Mouse (Mus musculus): ENCODE measurements around the gene P4ha3.

P4ha3 gene

DNA sequence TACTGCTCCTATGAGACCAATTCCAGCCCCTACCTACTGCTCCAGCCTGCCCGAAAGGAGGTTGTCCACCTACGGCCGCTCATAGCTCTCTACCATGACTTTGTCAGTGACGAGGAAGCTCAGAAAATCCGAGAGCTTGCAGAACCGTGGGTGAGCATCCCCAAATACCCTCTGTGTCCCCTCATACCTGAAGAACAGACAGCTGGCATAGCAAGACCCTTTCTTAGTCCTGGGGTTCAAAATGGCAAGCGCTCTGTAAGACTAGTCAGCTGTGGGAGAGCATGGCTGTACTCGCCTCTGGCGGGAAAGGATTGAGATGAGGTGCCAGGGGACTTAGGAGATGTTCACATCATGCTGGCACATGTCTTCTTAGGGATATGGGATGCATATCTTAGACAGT lies 20.6 kb downstream of the P4ha3 start:
- DNase-seq (ENCODE audit: low spot score) = no peak

DNA sequence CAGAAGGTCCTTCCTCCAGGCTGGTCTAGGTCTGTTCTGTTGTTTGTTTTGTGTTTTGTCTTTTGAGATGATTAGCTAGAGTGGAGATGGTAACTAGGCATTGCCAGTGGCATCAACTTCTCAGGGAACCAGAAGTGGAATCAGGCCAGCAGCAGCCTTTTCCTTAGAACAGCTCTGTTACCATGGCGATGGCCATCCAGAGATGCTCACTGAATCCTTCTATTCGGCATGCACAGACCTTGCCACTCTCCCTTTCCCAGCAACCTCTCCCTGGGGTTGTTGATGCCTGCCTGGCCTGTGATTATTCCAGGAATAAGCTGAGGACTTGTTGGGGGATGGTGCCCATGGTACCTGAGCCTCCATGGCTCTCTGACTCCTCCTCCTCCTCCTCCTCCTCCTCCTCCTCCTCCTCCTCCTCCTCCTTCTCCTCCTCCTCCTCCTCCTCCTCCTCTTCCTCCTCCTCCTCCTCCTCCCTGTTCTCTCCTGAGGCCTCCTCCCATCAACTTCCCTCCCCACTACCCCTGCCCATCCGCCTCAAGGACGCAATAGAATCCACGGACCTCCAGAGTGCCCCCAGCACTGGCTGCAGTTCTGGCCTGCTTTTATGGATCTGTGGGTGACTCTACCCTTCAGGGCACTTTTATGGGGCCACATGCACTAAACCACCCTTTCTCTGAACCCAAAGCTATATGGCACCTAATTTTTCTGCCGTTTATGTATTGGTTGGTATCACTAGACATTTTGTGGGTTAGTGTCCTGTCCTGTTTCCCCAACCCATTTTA lies 22.7 kb downstream of the P4ha3 start:
- peak; percentile 42 for DNase-seq (ENCODE audit: low spot score)

DNA sequence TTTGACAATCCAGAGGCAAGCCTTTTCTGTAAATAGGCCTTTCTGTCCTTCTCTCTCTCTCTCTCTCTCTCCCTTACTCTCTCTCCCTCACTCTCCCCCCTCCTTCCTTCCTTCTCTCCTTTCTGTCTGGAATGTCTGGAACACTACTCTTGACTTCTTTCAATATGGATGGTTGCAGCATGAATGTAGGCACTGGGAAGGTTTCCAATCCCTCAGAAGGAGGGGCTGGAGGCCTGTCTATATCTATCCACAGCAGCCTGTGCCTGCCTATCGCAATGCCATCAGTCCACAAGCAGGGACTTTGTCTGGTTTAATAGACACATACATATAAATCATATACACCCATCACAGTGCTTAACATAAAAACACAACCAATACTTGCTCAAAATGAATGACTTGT lies 23.9 kb downstream of the P4ha3 start:
- peak; percentile 42 for DNase-seq (ENCODE audit: low spot score)

DNA sequence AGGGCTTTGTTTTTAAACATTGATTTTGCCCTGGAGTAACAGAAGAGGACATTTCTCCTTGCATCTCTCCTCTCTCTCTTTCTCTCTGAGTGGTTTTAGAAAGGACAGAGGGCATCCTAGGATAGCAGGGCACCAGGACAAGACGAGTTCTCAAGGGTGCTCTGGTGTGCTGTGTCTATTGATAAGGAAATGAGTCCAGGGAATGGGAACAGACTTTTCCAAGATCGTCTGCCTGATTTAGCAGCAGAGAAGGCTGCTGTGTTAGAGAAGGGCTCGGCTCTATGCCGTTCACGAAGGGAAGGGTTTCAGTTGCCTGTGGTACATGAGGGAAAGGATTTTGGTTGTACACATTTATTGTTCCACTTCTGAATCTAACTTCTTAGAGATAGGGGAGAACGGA lies 24.4 kb downstream of the P4ha3 start:
- DNase-seq (ENCODE audit: low spot score) = peak; percentile 29

DNA sequence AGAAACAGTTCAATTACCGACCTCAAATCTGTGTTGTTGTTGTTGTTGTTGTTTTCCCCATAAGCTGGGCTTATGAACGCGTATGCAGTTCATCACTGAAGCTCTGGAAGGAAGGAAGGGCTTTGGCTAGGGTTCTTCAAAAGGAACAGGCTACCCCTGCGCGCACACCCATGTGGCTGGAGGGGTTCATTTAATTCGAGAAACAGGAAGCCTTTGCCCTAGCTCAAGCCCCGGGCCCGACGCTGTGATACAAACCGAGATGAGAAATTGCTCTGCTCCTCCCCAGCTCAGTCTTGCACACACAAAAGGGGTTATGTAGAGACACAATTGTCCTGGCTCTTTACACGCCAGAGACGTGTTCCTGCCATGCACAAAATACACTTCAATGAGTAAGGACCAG lies 25.0 kb downstream of the P4ha3 start:
- DNase-seq (ENCODE audit: low spot score) = no peak

DNA sequence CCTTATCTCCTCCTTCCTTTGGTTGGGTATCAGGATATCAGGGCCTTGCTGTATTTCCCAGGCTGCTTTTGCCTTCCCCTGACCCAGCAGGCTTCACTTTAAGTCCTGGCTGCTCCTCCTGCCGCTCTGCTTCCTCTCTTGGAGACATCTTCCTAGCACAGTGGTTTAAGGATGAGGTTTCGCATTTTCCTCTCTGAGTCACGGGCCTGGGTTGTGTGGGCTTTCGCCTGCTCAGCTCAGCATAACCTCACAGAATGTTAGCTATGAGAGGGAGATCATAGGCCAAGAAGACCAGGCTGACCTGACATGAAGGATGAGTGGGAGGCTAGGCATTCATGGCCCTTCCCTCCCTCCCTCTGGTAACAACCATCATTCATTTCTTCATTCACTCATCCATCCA lies 27.4 kb downstream of the P4ha3 start:
- DNase-seq (ENCODE audit: low spot score) = no peak

DNA sequence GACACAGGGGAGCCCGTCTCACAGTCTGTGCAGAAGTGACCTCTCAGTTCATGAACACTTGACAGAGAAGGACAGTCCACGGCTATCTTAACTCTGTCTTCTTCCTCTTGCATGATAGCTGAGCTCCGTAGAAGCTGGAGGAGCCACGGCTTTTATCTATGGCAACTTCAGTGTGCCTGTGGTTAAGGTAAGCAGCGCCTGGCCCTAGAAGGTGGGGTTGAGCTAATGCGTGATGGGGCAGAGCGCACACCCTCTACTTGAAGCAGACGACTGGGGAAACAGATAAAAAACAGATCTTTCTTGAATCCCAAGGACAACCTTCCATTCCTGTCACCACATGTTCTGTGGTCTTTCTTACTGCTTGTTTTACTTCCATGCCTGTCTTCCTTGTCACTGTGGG lies 31.6 kb downstream of the P4ha3 start:
- DNase-seq (ENCODE audit: low spot score) = no peak

DNA sequence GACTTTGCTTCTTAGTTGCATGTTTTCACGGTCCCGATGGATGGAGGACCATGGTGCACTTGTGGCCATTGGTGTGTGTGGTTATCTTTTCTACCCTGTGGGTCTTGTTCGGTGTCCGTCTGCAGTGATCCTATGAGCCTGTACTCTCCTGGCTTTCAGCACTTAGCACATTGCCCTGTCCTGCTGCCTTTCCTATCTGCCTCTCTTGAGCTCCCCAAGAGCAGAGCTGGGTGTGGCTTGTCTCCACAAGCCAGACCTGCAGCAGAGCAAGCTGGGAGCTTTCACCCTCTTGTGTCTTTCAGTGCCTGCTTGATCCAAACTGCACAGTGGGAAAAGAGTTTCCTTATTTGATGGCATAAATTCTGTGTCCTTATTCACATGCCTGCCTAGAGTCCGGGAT lies 32.2 kb downstream of the P4ha3 start:
- no peak for DNase-seq (ENCODE audit: low spot score)

DNA sequence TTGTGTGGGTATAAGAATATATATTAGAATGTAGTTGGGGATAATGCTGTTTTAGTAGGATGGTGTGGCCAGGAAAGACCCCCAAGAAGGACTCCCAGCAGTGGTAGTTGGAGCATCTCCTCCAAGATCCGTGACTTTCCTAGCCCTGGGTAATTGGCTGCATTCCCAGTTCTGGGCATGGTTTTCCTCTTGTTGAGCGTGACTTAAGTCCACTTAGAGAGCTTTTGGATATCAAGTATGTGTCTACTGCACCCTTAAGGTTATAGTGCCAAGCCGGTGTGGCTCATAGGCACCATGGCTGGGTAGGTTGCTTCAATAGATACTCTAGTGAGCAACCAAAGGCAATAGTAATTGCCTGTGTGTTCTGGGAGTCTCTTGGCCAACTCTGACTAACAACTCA lies 38.4 kb downstream of the P4ha3 start:
- DNase-seq (ENCODE audit: low spot score) = peak; percentile 17

DNA sequence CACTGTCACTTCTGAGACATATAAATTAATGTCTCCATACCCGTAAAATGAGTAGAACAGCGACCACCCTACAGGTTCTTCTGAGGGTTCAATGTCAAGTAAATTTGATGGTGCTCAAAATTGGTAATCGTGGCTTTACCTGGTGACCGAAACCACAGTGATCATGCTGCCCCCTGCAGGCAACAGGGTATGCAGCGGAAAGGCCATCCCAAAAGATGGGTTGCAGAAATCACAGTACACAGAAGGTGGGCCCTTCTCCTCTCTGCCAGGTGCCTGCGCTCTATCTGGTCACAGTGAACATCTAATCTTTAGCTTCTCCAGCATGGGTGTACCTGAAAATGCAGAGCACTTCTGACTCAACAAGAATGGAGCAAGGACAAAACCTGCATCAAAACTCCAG lies 40.2 kb downstream of the P4ha3 start:
- DNase-seq (ENCODE audit: low spot score) = peak; percentile 40

DNA sequence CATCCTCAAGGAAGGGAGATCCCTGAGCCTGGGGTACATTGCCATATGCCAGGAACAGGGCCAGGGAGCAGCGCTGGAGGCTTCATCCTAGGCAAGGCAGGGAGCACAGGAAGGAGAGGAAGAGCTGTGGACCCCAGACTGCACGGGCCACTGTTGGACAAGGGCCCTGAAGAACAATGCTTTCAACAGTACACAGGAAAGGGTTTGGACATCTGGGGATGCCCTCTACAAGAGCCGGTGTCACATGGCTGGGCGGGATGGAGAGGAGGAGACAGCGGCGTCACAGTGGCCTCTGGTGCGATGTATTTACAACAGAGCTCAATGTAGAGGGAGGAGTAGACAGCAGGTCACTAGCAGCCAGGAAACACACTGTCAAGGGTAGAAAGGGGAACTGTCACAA lies 42.2 kb downstream of the P4ha3 start:
- no peak for DNase-seq (ENCODE audit: low spot score)

DNA sequence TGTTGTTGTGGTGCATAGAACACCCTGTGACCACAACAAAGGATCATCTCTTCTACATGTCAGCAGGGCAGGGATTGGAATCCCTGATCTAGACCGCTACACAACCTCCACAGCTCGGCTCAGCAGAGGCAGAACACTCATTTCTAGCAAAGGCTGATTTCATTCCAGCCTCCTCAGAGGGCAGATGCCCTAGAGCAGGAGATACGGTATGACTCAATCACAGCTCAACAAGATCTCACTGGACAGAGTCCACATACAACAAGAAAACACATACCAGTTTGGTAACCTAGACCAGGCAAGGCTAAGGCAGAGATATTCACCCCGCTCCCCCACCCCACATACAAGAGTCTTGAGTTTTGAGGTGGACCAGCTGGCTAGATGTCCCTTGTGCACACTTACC lies 43.3 kb downstream of the P4ha3 start:
- no peak for DNase-seq (ENCODE audit: low spot score)

DNA sequence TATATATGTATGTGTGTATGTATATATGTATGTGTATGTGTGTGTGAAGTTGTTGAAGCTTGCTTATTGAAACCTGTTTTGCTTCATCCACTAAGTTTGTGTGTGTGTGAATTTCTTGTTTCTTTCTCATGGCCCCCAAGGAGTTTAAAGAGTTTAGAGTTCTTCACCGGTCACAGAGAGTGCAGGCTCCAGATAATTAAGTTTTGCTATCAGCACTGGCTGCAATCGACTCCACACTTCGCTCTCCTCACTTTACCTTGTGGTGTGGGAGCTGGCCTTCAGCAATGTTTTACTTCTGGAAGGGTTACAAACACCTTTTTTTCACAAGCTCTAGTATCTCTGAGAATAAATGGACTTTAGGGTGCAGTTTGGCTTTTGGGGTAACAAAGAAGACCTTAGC lies 45.9 kb downstream of the P4ha3 start:
- no peak for DNase-seq (ENCODE audit: low spot score)

DNA sequence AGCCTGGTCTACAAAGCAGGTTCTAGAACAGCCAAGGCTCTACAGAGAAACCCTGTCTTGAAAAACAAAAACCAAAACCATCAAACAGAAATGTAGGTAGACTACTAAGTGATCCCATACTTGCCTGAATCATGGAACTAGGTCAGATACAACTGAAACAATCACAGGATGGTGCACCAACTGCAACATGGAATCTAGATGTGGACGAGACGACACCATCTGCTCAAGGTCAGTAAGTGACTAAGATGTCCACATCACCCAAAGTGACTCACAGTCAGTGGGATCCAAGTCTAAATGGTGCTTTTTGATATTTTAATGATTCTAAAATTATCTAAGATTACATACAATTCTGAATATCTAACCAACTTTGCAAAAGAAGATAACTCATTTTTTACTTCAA lies 50.6 kb downstream of the P4ha3 start:
- DNase-seq (ENCODE audit: low spot score) = no peak

DNA sequence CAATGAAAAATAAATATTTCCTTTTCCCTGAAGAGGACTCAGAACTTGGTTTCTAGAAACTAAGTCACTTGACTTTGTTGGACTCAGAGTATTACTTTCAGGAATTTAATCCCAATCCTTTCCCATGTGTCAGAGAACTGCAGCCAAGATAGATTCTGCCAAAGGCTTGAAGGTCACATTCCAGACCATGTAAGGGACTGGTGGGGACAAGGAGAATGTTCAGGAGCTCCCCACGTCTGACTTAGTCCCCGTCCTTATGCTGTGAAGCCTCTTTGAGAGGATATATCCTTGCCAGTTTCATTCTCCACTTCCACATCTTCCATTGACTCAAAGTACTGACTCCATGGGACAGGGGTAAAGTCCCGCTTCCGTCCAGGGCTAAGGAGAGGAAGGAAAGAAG lies 69.7 kb downstream of the P4ha3 start:
- DNase-seq (ENCODE audit: low spot score) = no peak

DNA sequence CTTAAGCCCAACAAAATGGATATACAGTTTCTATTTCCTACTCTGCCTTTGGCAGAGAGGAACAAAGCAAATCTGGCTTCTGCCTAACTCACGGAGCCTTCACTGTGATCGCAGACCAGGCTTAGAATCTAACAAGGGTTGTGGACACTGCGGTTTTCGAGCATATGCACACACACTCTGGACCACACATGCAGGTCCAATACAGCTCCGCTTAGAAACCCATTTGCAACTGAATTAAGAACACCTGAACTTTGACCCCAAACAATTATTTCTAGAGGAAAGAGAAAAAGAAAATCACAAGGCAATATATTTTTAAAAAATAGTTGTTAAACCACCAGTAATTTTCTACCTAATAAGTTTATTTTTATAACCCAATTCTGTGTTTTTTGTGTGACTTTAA lies 71.0 kb downstream of the P4ha3 start:
- no peak for DNase-seq (ENCODE audit: low spot score)

DNA sequence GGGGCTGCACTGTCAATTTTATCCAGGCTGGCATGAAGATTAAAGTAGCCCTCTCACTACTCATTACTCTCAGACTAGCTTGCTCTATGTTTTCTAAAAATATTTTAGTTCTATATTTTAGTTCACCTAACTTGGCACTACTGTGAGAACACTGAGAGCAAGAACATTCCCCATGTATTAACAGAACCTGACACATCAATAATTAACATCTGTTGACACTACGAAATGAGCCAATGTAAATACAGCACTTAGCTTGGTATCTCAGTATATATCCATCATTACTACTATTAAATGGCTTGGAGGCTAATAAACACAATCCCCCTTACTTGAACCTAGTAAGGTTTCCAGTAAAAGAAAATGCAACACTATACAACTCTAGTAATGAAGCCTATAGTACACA lies 71.4 kb downstream of the P4ha3 start:
- no peak for DNase-seq (ENCODE audit: low spot score)

DNA sequence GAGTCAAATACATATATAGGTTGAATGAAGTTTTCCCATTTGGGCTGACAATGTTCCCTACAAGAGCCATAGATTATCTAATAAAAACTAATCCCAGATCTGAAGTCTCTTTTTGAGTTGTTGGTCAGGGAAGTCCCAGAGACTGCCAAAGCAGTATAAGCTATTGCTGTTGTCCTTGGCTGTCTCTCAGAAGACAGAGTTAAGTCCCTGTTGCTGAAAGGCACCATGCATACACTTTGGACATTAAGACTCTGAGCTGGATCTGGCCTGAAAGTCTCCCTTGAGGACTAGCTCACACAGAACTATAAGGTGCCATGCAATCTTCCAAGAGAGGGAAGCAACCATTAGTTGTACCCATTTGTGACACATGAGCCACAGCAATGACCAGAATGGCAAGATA lies 72.5 kb downstream of the P4ha3 start:
- DNase-seq (ENCODE audit: low spot score) = no peak

DNA sequence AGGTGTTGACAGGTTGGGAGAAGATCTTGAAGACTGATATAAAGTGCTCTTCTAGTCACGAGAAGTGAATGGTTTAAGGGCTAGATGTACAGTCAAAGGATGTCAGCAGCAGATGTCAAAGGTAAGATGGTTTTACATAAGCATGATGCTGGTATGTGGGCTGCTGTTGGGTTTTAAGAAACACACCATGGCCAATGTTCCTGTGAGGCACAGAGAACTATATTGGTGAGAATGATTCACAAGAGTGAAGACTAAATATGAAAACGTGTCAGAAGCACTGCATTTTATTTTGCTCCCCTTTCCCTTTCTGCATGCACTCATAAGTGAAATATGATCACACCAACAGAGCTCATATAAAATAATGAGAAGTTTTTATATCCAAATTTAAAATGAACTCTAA lies 77.8 kb downstream of the P4ha3 start:
- DNase-seq (ENCODE audit: low spot score) = no peak

DNA sequence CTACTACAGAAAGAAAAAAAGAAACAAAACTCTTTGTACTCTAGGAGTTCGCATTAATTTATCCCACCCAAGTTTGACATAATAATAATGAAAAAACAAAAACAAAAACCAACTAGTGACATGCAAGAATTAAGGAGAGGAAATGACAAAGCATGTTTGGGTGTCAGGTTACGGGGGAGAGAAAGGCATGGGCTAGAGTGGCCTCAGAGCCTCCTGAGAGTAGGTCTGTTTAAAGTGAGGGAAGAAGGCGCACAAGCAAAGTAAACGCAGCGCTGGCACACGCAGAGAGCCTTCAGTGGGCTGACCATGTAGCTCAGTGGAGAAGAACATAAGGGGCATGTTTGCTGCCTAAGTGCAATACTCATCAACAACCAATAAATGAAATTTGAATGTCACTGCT lies 79.6 kb downstream of the P4ha3 start:
- DNase-seq (ENCODE audit: low spot score) = no peak
